Mouse (Mus musculus): ENCODE results near the gene Zfp423. TPM values are rescaled to one million over a fixed set of nuclear protein-coding genes. Genes with fewer than 3 reads are reported as not detected.

Gene Zfp423
- polyA plus RNA-seq, 1 experiment from 2014 or later, result 18.1 TPM

- peaks cover 30% of the 10 kb centered on the region for H3K27me3 ChIP-seq (ENCODE audit: insufficient read depth, low read length)
- H3K36me3 ChIP-seq (ENCODE audit: insufficient read depth), result no peaks in the 10 kb centered on the region
- no peak overlapping the region for H3K27ac ChIP-seq (ENCODE audit: low read depth)
- no peak overlapping the region for H3K4me3 ChIP-seq (ENCODE audit: low read depth, low read length)
- peak overlapping the region; percentile 77; the same call in 1 of the 2 replicates for H3K4me2 ChIP-seq
- peaks cover 17% of the 10 kb centered on the region for H3K4me1 ChIP-seq (ENCODE audit: insufficient read depth)
- no peaks in the 10 kb centered on the region for H3K9me3 ChIP-seq (ENCODE audit: low read depth, low read length)
- DNase-seq (no peak), ATAC-seq (ENCODE audit: insufficient read depth) (no peak)
- WGBS, result 71% methylated on average over 4 of the region's 4 CpGs
- TF ChIP-seq CTCF (IDR thresholded peaks at IDR 0.05; ENCODE audit: low read depth), result no peak
- no peak overlapping the region for H3K9ac ChIP-seq
Observed at GRCm38 (mm10) chr8:87657488-87657887, 301.9 kb downstream of the Zfp423 start.

- H3K36me3 ChIP-seq (ENCODE audit: insufficient read depth), result no peaks in the 10 kb centered on the region
- no peak overlapping the region; the same call in none of the 2 replicates for H3K9ac ChIP-seq
- TF ChIP-seq CTCF (IDR thresholded peaks at IDR 0.05; ENCODE audit: low read depth), result no peak
- H3K27me3 ChIP-seq (ENCODE audit: insufficient read depth, low read length), result peaks cover 23% of the 10 kb centered on the region
- peak overlapping the region; percentile 41 for H3K4me3 ChIP-seq (ENCODE audit: low read depth, low read length)
- no peak overlapping the region for H3K27ac ChIP-seq (ENCODE audit: low read depth)
- DNase-seq (peak; percentile 90), ATAC-seq (ENCODE audit: insufficient read depth) (peak; percentile 90)
- WGBS, result 7% methylated on average over 35 of the region's 35 CpGs
- peaks cover 14% of the 10 kb centered on the region for H3K4me1 ChIP-seq (ENCODE audit: insufficient read depth)
- peak overlapping the region; percentile 77 for H3K4me2 ChIP-seq
- no peaks in the 10 kb centered on the region for H3K9me3 ChIP-seq (ENCODE audit: low read depth, low read length)
Observed at GRCm38 (mm10) chr8:87656484-87657230, 302.7 kb downstream of the Zfp423 start.

- WGBS, result 72% methylated on average over 9 of the region's 9 CpGs
Observed at GRCm38 (mm10) chr8:87655946-87656345, 303.4 kb downstream of the Zfp423 start.

GRCm38 (mm10) chr8:87647781-87648180, 311.6 kb downstream of the Zfp423 start:
- H3K9ac ChIP-seq, result no peak overlapping the region
- no peaks in the 10 kb centered on the region for H3K9me3 ChIP-seq (ENCODE audit: low read depth, low read length)
- H3K36me3 ChIP-seq (ENCODE audit: insufficient read depth), result no peaks in the 10 kb centered on the region
- H3K4me2 ChIP-seq, result no peak overlapping the region
- 0 out of 2 replicates have a peak, but pooled peaks cover 4% of the 10 kb centered on the region for H3K4me1 ChIP-seq (ENCODE audit: insufficient read depth)
- DNase-seq (no peak), ATAC-seq (ENCODE audit: insufficient read depth) (no peak)
- H3K27ac ChIP-seq (ENCODE audit: low read depth), result no peak overlapping the region
- no peaks in the 10 kb centered on the region for H3K27me3 ChIP-seq (ENCODE audit: insufficient read depth, low read length)
- H3K4me3 ChIP-seq (ENCODE audit: low read depth, low read length), result no peak overlapping the region
- 79% methylated on average over 9 of the region's 9 CpGs for WGBS
- no peak for TF ChIP-seq CTCF (IDR thresholded peaks at IDR 0.05; ENCODE audit: low read depth)

More at GRCm38 (mm10) chr8:87655946-87656345, 303.4 kb downstream of the Zfp423 start:
- TF ChIP-seq CTCF (IDR thresholded peaks at IDR 0.05; ENCODE audit: low read depth), result no peak
- Histone ChIP-seq H3K4me3 (ENCODE audit: low read depth, low read length) (peak overlapping the region; percentile 41; the same call in 1 of the 2 replicates), H3K36me3 (ENCODE audit: insufficient read depth) (no peaks in the 10 kb centered on the region), H3K9ac (no peak overlapping the region), H3K4me2 (peak overlapping the region; percentile 77), H3K9me3 (ENCODE audit: low read depth, low read length) (no peaks in the 10 kb centered on the region), H3K4me1 (ENCODE audit: insufficient read depth) (peaks cover 10% of the 10 kb centered on the region), H3K27ac (ENCODE audit: low read depth) (no peak overlapping the region), H3K27me3 (ENCODE audit: insufficient read depth, low read length) (peaks cover 16% of the 10 kb centered on the region)
- ATAC-seq (ENCODE audit: insufficient read depth) (no peak), DNase-seq (no peak)

GRCm38 (mm10) chr8:87645829-87646483, 313.4 kb downstream of the Zfp423 start:
- Histone ChIP-seq H3K27me3 (ENCODE audit: insufficient read depth, low read length) (no peaks in the 10 kb centered on the region), H3K4me3 (ENCODE audit: low read depth, low read length) (no peak overlapping the region), H3K4me1 (ENCODE audit: insufficient read depth) (0 out of 2 replicates have a peak, but pooled peaks cover 4% of the 10 kb centered on the region), H3K9ac (no peak overlapping the region), H3K27ac (ENCODE audit: low read depth) (no peak overlapping the region), H3K36me3 (ENCODE audit: insufficient read depth) (no peaks in the 10 kb centered on the region), H3K9me3 (ENCODE audit: low read depth, low read length) (no peaks in the 10 kb centered on the region), H3K4me2 (no peak overlapping the region)
- DNase-seq, result peak; percentile 65
- no peak for TF ChIP-seq CTCF (IDR thresholded peaks at IDR 0.05; ENCODE audit: low read depth)
- peak; percentile 62; the same call in 1 of the 2 replicates for ATAC-seq (ENCODE audit: insufficient read depth)
- 48% methylated on average over 5 of the region's 5 CpGs for WGBS

GRCm38 (mm10) chr8:87645371-87645770, 314.0 kb downstream of the Zfp423 start:
- 24% methylated on average over 6 of the region's 6 CpGs for WGBS
- Histone ChIP-seq H3K9me3 (ENCODE audit: low read depth, low read length) (no peaks in the 10 kb centered on the region), H3K27me3 (ENCODE audit: insufficient read depth, low read length) (no peaks in the 10 kb centered on the region), H3K4me3 (ENCODE audit: low read depth, low read length) (no peak overlapping the region), H3K9ac (no peak overlapping the region), H3K4me2 (no peak overlapping the region), H3K27ac (ENCODE audit: low read depth) (no peak overlapping the region), H3K4me1 (ENCODE audit: insufficient read depth) (0 out of 2 replicates have a peak, but pooled peaks cover 4% of the 10 kb centered on the region), H3K36me3 (ENCODE audit: insufficient read depth) (no peaks in the 10 kb centered on the region)
- no peak for TF ChIP-seq CTCF (IDR thresholded peaks at IDR 0.05; ENCODE audit: low read depth)
- DNase-seq (peak; percentile 55), ATAC-seq (ENCODE audit: insufficient read depth) (peak; percentile 66; the same call in 1 of the 2 replicates)

- Histone ChIP-seq H3K9ac (no peak overlapping the region), H3K36me3 (ENCODE audit: insufficient read depth) (no peaks in the 10 kb centered on the region), H3K4me2 (no peak overlapping the region), H3K27me3 (ENCODE audit: insufficient read depth, low read length) (no peaks in the 10 kb centered on the region), H3K27ac (ENCODE audit: low read depth) (no peak overlapping the region), H3K4me3 (ENCODE audit: low read depth, low read length) (no peak overlapping the region), H3K9me3 (ENCODE audit: low read depth, low read length) (no peaks in the 10 kb centered on the region), H3K4me1 (ENCODE audit: insufficient read depth) (0 out of 2 replicates have a peak, but pooled peaks cover 4% of the 10 kb centered on the region)
- DNase-seq (peak; percentile 67), ATAC-seq (ENCODE audit: insufficient read depth) (no peak)
- WGBS, result 46% methylated on average over 3 of the region's 3 CpGs
- TF ChIP-seq CTCF (IDR thresholded peaks at IDR 0.05; ENCODE audit: low read depth), result peak; percentile 67
Observed at GRCm38 (mm10) chr8:87640930-87641329, 318.5 kb downstream of the Zfp423 start.

Measured in lung, embryonic 14.5 days (tissue).